Mouse (Mus musculus) stomach, postnatal 0 days (tissue): ENCODE measurements around the gene Gm49383. TPM values are rescaled to one million over a fixed set of nuclear protein-coding genes. Genes with fewer than 3 reads are reported as not detected.

Experiments
- ATAC-seq: fragments of 200-750 bp; cut with Nextera tagmentation; 2 replicates; pipeline ENCODE4 v1.8.0; 2017; ENCODE audit not compliant: low FRiP score, low TSS enrichment
- DNase-seq: peaks from one replicate; pipeline ENCODE4 v3.0.0-alpha.2; 2016; ENCODE audit warnings: low spot score
- H3K27ac ChIP-seq: fragments of 300-500 bp; sonication (generic); replicated peaks from 2 replicates; pipeline ENCODE4 v1.5.1; 2014; ENCODE audit warnings: mild to moderate bottlenecking, control low read depth
- H3K27me3 ChIP-seq: fragments of 300-500 bp; sonication (generic); 2 replicates; pipeline ENCODE4 v1.6.1; 2014; ENCODE audit warnings: low read length; ENCODE audit not compliant: control insufficient read depth, insufficient read depth
- H3K36me3 ChIP-seq: fragments of 300-500 bp; sonication (generic); 2 replicates; pipeline ENCODE4 v1.6.1; 2014; ENCODE audit warnings: low read length, mixed read lengths; ENCODE audit not compliant: control insufficient read depth, insufficient read depth
- H3K4me1 ChIP-seq: fragments of 300-500 bp; sonication (generic); replicated peaks from 2 replicates; pipeline ENCODE4 v1.6.1; 2014; ENCODE audit warnings: antibody characterized with exemption; ENCODE audit not compliant: control insufficient read depth, insufficient read depth
- H3K4me2 ChIP-seq: fragments of 300-500 bp; sonication (generic); replicated peaks from 2 replicates; pipeline ENCODE4 v1.6.1; 2014; ENCODE audit warnings: low read depth, mild to moderate bottlenecking, control low read depth, moderate library complexity
- H3K4me3 ChIP-seq: fragments of 300-500 bp; sonication (generic); 2 replicates; pipeline ENCODE4 v1.5.1; 2014; ENCODE audit warnings: low read depth, low read length, control low read depth
- H3K9ac ChIP-seq: fragments of 300-500 bp; sonication (generic); 2 replicates; pipeline ENCODE4 v1.6.1; 2014; ENCODE audit warnings: mild to moderate bottlenecking, low read length, control low read depth, mixed read lengths
- H3K9me3 ChIP-seq: fragments of 300-500 bp; sonication (generic); 2 replicates; pipeline ENCODE4 v1.6.1; 2016; ENCODE audit warnings: low read length; ENCODE audit not compliant: control insufficient read depth
- CTCF ChIP-seq: IDR thresholded peaks from 2 replicates; pipeline ENCODE4 v1.5.1; 2016; ENCODE audit warnings: antibody characterized with exemption, low read depth, mild to moderate bottlenecking, moderate library complexity
- EP300 ChIP-seq: optimal IDR thresholded peaks from 2 replicates; pipeline ENCODE3; 2016; ENCODE audit warnings: antibody characterized with exemption
- WGBS: fragments of 180-500 bp; shearing (Covaris S2); extraction: QIAGEN DNeasy Blood & Tissue Kit; methylation state at CpG from one replicate; pipeline ENCODE4 v1.1.7; 2014; 5-methylcytosine and 5-hydroxymethylcytosine counted together
- polyA plus RNA-seq: library from polyadenylated mRNA; unstranded; fragments of >200 nt; fragmentation: Nextera tagmentation; extraction: Ambion mirVana; gene quantifications from 2 replicates; pipeline ENCODE4 v1.2.1, GENCODE M21; 2015

Gm49383 gene
- polyA plus RNA-seq: 6.9 and 10.3 TPM in 2 replicates

- peak within 1 kb of the TSS; percentile 92 for H3K4me3 ChIP-seq
- DNase-seq (peak; percentile 74), ATAC-seq (peak; percentile 68)
- H3K27ac ChIP-seq: peak within 1 kb of the TSS; percentile 92
- peak within 1 kb of the TSS; percentile 89 for H3K4me2 ChIP-seq
- H3K9me3 ChIP-seq: no peaks in the 10 kb centered on the region
- no peaks in the 10 kb centered on the region for H3K27me3 ChIP-seq
- 0 out of 2 replicates have a peak, but pooled peaks cover 2% of the 10 kb centered on the region for H3K4me1 ChIP-seq
- H3K36me3 ChIP-seq: 0 out of 2 replicates have a peak, but pooled peaks cover 3% of the 10 kb centered on the region
- peak within 1 kb of the TSS; percentile 79 for H3K9ac ChIP-seq
- WGBS: under 1% methylated on average over 75 of the region's 75 CpGs
- TF ChIP-seq CTCF (0 out of 2 replicates have a peak, but pooled peaks have one; percentile 0), EP300 (no peak)
Measured at GRCm38 (mm10) chr12:69196444-69197377, at the start of gene Gm49383. TSS of gene Gm49383 (minus strand) at chr12:69197104.

DNA sequence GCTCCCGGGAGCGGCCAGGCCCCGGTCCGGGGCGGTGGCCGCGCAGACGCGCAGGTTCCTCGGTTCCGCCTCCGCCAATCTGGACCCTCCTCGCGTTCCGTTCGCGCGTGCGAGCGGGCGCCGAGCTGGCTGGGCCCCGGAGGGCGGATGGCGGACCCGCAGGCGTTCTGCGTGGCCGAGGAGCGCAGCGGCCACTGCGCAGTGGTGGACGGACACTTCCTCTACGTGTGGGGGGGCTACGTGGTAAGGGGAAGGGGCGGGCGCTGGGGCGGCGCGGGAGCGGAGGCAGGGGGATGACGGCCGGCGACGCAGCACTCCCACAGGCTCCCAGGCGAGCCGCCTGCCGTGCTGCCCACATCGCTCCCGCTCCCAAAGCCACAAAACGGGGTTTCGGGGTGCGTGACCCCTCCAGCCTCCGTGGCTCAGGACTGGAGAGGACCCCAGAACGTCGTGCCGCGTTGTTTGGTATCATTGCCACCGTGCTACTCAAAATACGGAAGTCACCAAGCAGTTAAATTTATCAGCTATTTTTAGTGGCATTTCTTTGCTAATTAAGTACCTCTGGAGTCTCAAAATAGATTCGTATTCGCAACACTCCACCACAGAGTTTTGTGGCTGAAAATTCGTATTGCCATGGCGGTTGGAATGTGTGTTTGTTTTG lies 45.0 kb upstream of the Gm49383 start:
- Histone ChIP-seq H3K27ac (peak overlapping the region; percentile 84), H3K4me2 (peak overlapping the region; percentile 88), H3K4me1 (no peaks in the 10 kb centered on the region), H3K4me3 (peak overlapping the region; percentile 79), H3K36me3 (no peaks in the 10 kb centered on the region), H3K9ac (peak overlapping the region; percentile 87), H3K9me3 (no peaks in the 10 kb centered on the region), H3K27me3 (no peaks in the 10 kb centered on the region)
- TF ChIP-seq CTCF (no peak), EP300 (no peak)
- peak; percentile 75 for DNase-seq
- WGBS: under 1% methylated on average over 51 of the region's 64 CpGs
- ATAC-seq: peak; percentile 89

- H3K4me3 ChIP-seq: peak overlapping the region; percentile 79
- no peaks in the 10 kb centered on the region for H3K27me3 ChIP-seq
- TF ChIP-seq EP300 (no peak), CTCF (no peak)
- ATAC-seq (0 out of 2 replicates have a peak, but pooled peaks have one; percentile 20), DNase-seq (no peak)
- peak overlapping the region; percentile 87 for H3K9ac ChIP-seq
- peak overlapping the region; percentile 88 for H3K4me2 ChIP-seq
- H3K9me3 ChIP-seq: no peaks in the 10 kb centered on the region
- no peaks in the 10 kb centered on the region for H3K36me3 ChIP-seq
- H3K4me1 ChIP-seq: no peaks in the 10 kb centered on the region
- peak overlapping the region; percentile 84 for H3K27ac ChIP-seq
- WGBS: 0% methylated on average over 3 of the region's 3 CpGs
Measured at GRCm38 (mm10) chr12:69241405-69241770, 44.5 kb upstream of the Gm49383 start.

GRCm38 (mm10) chr12:69240876-69241275 lies 44.0 kb upstream of the Gm49383 start, which contains the start of gene Klhdc1:
TSS of gene Klhdc1 (plus strand) at chr12:69241176.
- 72% methylated on average over 6 of the region's 6 CpGs for WGBS
- H3K4me3 ChIP-seq: peak within 1 kb of the TSS; percentile 79
- peak within 1 kb of the TSS; percentile 87 for H3K9ac ChIP-seq
- H3K4me1 ChIP-seq: no peaks in the 10 kb centered on the region
- H3K4me2 ChIP-seq: peak within 1 kb of the TSS; percentile 88
- DNase-seq (no peak), ATAC-seq (no peak)
- H3K27ac ChIP-seq: peak within 1 kb of the TSS; percentile 84
- H3K9me3 ChIP-seq: no peaks in the 10 kb centered on the region
- TF ChIP-seq CTCF: no peak
- no peak for TF ChIP-seq EP300
- H3K27me3 ChIP-seq: no peaks in the 10 kb centered on the region
- no peaks in the 10 kb centered on the region for H3K36me3 ChIP-seq

DNA sequence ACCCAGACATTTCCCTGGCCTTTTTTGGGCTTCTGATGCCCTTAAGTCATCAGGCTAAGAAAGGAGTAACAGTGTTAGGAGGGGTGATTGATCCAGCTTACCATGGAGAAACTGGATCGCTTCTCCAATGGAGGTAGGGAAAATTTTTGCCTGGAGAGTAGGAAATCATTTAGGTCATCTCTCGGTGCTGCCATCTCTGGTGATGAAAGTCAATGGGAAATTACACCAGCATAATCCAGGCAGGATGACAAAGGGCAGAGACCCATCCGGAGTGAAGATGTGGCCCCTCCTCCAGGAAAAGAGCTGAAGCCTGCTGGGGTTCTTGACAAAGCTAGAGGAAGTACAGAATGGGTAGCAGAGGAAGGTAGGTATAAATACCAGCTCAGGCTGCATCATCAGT lies 41.4 kb upstream of the Gm49383 start:
- WGBS: 39% methylated on average over 3 of the region's 3 CpGs
- DNase-seq (no peak), ATAC-seq (no peak)
- H3K9ac ChIP-seq: no peak overlapping the region
- no peak overlapping the region for H3K27ac ChIP-seq
- H3K9me3 ChIP-seq: no peaks in the 10 kb centered on the region
- no peaks in the 10 kb centered on the region for H3K27me3 ChIP-seq
- no peaks in the 10 kb centered on the region for H3K36me3 ChIP-seq
- H3K4me1 ChIP-seq: no peaks in the 10 kb centered on the region
- no peak for TF ChIP-seq EP300
- peak; percentile 26 for TF ChIP-seq CTCF
- H3K4me3 ChIP-seq: no peak overlapping the region
- H3K4me2 ChIP-seq: no peak overlapping the region
